21 mouse cellular contexts compared by ENCODE assay signal in genomic region chr8:118845690-118846089, GRCm38 (mm10).
DNase-seq lines count a peak whose midpoint lies in the region; ATAC-seq and TF ChIP-seq lines count a peak whose summit lies in the region.
"Had no signal": no experiment of that assay in that cellular context is flagged by ENCODE, and none has a peak within 500 bp of the region (broad histone marks: within the 10 kb centered on the region; RNA-seq: fewer than 3 reads in every experiment).

No protein-coding gene starts in this region.

- H3K4me1 ChIP-seq in ES-E14 (ENCODE audit: control insufficient read depth in 2 of 2, insufficient read depth in 2 of 2, low read length in 2 of 2, poor library complexity in 1 of 2): peaks cover 0 to 9% of the 10 kb centered on the region in 2 experiments; a peak in 1 of 4 replicates
- no peaks in the 10 kb centered on the region for H3K4me1 ChIP-seq in forebrain, postnatal 0 days (ENCODE audit: insufficient read depth)
- H3K4me1 ChIP-seq in intestine, embryonic 16.5 days (ENCODE audit: control insufficient read depth, insufficient read depth, low read length): no peaks in the 10 kb centered on the region
- no peaks in the 10 kb centered on the region for H3K4me1 ChIP-seq in kidney, embryonic 14.5 days (ENCODE audit: control insufficient read depth, insufficient read depth, low read length)

- ATAC-seq in forebrain, postnatal 0 days: peak; percentile 32; the same call in 1 of the 2 replicates
- ATAC-seq in intestine, embryonic 16.5 days: no peak
- ATAC-seq in kidney, embryonic 14.5 days (ENCODE audit: low FRiP score, low TSS enrichment): no peak
- ATAC-seq: CD4-positive, CD25-positive, alpha-beta regulatory T cell, adult 4 months; liver, postnatal 0 days had no signal

- no peak for TF ChIP-seq CTCF in forebrain, postnatal 0 days (IDR thresholded peaks at IDR 0.05; ENCODE audit: low read depth)

- DNase-seq in cerebellum, postnatal 10 days: peak; percentile 35 to 46
- no peak for DNase-seq in cerebellum, adult 11-12 months
- peak; percentile 40 for DNase-seq in ES-E14 (ENCODE audit: low read depth, low spot score)
- DNase-seq in embryo, embryonic 10.5 days (ENCODE audit: low spot score): peak; percentile 30
- peak; percentile 26 for DNase-seq in forebrain, postnatal 0 days
- no peak for DNase-seq in thymus, adult 18-20 months
- DNase-seq: cerebellum, postnatal 14 days; gastrocnemius, postnatal 10 days; heart, adult 18-20 months; liver, postnatal 0 days; right cerebral cortex, postnatal 4 days; thymus, postnatal 36 days had no signal

- H3K4me2 ChIP-seq in forebrain, postnatal 0 days (ENCODE audit: low read depth): no peak overlapping the region
- H3K4me2 ChIP-seq in intestine, embryonic 16.5 days (ENCODE audit: low read depth, low read length): no peak overlapping the region
- no peak overlapping the region for H3K4me2 ChIP-seq in kidney, embryonic 14.5 days (replicated peaks; ENCODE audit: low read depth, low read length)
- H3K4me2 ChIP-seq: embryonic facial prominence, embryonic 13.5 days; heart, embryonic 15.5 days; limb, embryonic 15.5 days had no signal

- no peaks in the 10 kb centered on the region for H3K9me3 ChIP-seq in ES-E14 (ENCODE audit: control insufficient read depth, insufficient read depth, low read depth, low read length)
- H3K9me3 ChIP-seq in forebrain, postnatal 0 days (ENCODE audit: low read length): no peaks in the 10 kb centered on the region
- no peaks in the 10 kb centered on the region for H3K9me3 ChIP-seq in intestine, embryonic 16.5 days (ENCODE audit: control insufficient read depth, low read length)
- H3K9me3 ChIP-seq in kidney, embryonic 14.5 days (ENCODE audit: control insufficient read depth, low read length): no peaks in the 10 kb centered on the region
- H3K9me3 ChIP-seq: embryonic facial prominence, embryonic 13.5 days; heart, embryonic 15.5 days; limb, embryonic 15.5 days had no signal

- H3K27me3 ChIP-seq in forebrain, postnatal 0 days (ENCODE audit: insufficient read depth, low read length): no peaks in the 10 kb centered on the region
- H3K27me3 ChIP-seq in intestine, embryonic 16.5 days (replicated peaks; ENCODE audit: control insufficient read depth, insufficient read depth, low read length): no peaks in the 10 kb centered on the region
- no peaks in the 10 kb centered on the region for H3K27me3 ChIP-seq in kidney, embryonic 14.5 days (ENCODE audit: control insufficient read depth, insufficient read depth, low read length)
- H3K27me3 ChIP-seq: heart, embryonic 15.5 days; limb, embryonic 15.5 days had no signal

- no peaks in the 10 kb centered on the region for H3K36me3 ChIP-seq in ES-E14 (ENCODE audit: control insufficient read depth, insufficient read depth, low read length, poor library complexity, severe bottlenecking)
- H3K36me3 ChIP-seq in forebrain, postnatal 0 days (ENCODE audit: insufficient read depth): no peaks in the 10 kb centered on the region
- H3K36me3 ChIP-seq in intestine, embryonic 16.5 days (ENCODE audit: control insufficient read depth, insufficient read depth, low read length): no peaks in the 10 kb centered on the region
- no peaks in the 10 kb centered on the region for H3K36me3 ChIP-seq in kidney, embryonic 14.5 days (ENCODE audit: control insufficient read depth, insufficient read depth, low read length)
- H3K36me3 ChIP-seq: embryonic facial prominence, embryonic 13.5 days; heart, embryonic 15.5 days; limb, embryonic 15.5 days had no signal

- in situ Hi-C loops in ES-E14 (cut with MboI; ENCODE audit: low sequenced_read_pairs in 2 of 2, unreplicated experiment in 2 of 2): no loop called here

- no peak overlapping the region for H3K27ac ChIP-seq in ES-E14 (ENCODE audit: insufficient read depth, low read depth, low read length, poor library complexity, severe bottlenecking)
- no peak overlapping the region for H3K27ac ChIP-seq in forebrain, postnatal 0 days (ENCODE audit: low read depth, low read length)
- no peak overlapping the region for H3K27ac ChIP-seq in intestine, embryonic 16.5 days (ENCODE audit: low read length)
- H3K27ac ChIP-seq in kidney, embryonic 14.5 days (ENCODE audit: low read depth, low read length): no peak overlapping the region
- H3K27ac ChIP-seq: embryonic facial prominence, embryonic 13.5 days; heart, embryonic 15.5 days; kidney, postnatal 0 days; layer of hippocampus, adult 2 months; left cerebral cortex, adult 2 months; limb, embryonic 15.5 days had no signal

- no peak overlapping the region for H3K4me3 ChIP-seq in ES-E14 (ENCODE audit: insufficient read depth in 1 of 2, low read depth in 1 of 2, low read length in 2 of 2, poor library complexity in 1 of 2, severe bottlenecking in 1 of 2)
- H3K4me3 ChIP-seq in forebrain, postnatal 0 days (ENCODE audit: low read depth, low read length): no peak overlapping the region
- no peak overlapping the region for H3K4me3 ChIP-seq in intestine, embryonic 16.5 days (ENCODE audit: low read length)
- H3K4me3 ChIP-seq in kidney, embryonic 14.5 days (ENCODE audit: low read length): no peak overlapping the region
- H3K4me3 ChIP-seq: embryonic facial prominence, embryonic 13.5 days; heart, embryonic 15.5 days; layer of hippocampus, adult 2 months; left cerebral cortex, adult 2 months; limb, embryonic 15.5 days had no signal

- no peak overlapping the region for H3K9ac ChIP-seq in ES-E14 (ENCODE audit: insufficient read depth, low read depth, low read length, poor library complexity, severe bottlenecking)
- H3K9ac ChIP-seq in forebrain, postnatal 0 days: no peak overlapping the region
- H3K9ac ChIP-seq in intestine, embryonic 16.5 days (ENCODE audit: low read depth, low read length): no peak overlapping the region
- no peak overlapping the region for H3K9ac ChIP-seq in kidney, embryonic 14.5 days (ENCODE audit: low read depth, low read length)
- H3K9ac ChIP-seq: embryonic facial prominence, embryonic 13.5 days; heart, embryonic 15.5 days; limb, embryonic 15.5 days; liver, postnatal 0 days had no signal

TF ChIP-seq in ES-E14, 5 proteins besides CTCF, POLR2A, EP300 and RAD21:
- TF ChIP-seq MAFK (IDR thresholded peaks at IDR 0.05; ENCODE audit: insufficient read depth, low read depth, low read length) (no peak), HCFC1 (IDR thresholded peaks at IDR 0.05; ENCODE audit: borderline replicate concordance, insufficient read depth, low read length) (no peak), CHD2 (IDR thresholded peaks at IDR 0.05; ENCODE audit: low read depth, low read length) (no peak), ZNF384 (IDR thresholded peaks at IDR 0.05; ENCODE audit: low read depth, low read length) (no peak), ZC3H11A (IDR thresholded peaks at IDR 0.05; ENCODE audit: borderline replicate concordance, low read depth, low read length) (no peak)

Comparison
In these comparisons a context has a peak if more than half of its experiments do, and no peak if none do; other contexts are left out.
1. DNase-seq: peak in cerebellum, postnatal 10 days (2 of 2), ES-E14 (single experiment), embryo, embryonic 10.5 days (single experiment) and forebrain, postnatal 0 days (single experiment); none in cerebellum, adult 11-12 months (single experiment) and thymus, adult 18-20 months (0 of 2).